Mouse (Mus musculus): Measurements from ENCODE around the gene Lrrc36. TPM values are rescaled to one million over a fixed set of nuclear protein-coding genes. Genes with fewer than 3 reads are reported as not detected.

Gene Lrrc36
- polyA plus RNA-seq, 1 experiment, result not detected

GRCm38 (mm10) chr8:105403467-105403866 lies 9.9 kb upstream of the Lrrc36 start:
- Histone ChIP-seq H3K27me3 (ENCODE audit: control insufficient read depth, insufficient read depth, low read length) (no peaks in the 10 kb centered on the region), H3K4me1 (ENCODE audit: control insufficient read depth, insufficient read depth, insufficient read length, low read length) (no peaks in the 10 kb centered on the region), H3K36me3 (ENCODE audit: control insufficient read depth, insufficient read depth, low read length) (no peaks in the 10 kb centered on the region), H3K4me3 (ENCODE audit: low read depth, low read length) (no peak overlapping the region), H3K27ac (ENCODE audit: insufficient read depth, low read depth, low read length) (no peak overlapping the region)
- no peak for TF ChIP-seq CTCF (IDR thresholded peaks at IDR 0.05; ENCODE audit: extremely low read depth, insufficient read length, insufficient replicate concordance, low read depth, low read length)
- TF ChIP-seq POLR2A (IDR thresholded peaks at IDR 0.05; ENCODE audit: low read depth, low read length), result no peak
- whole genome bisulfite sequencing, result 70% methylated on average over 8 of the region's 8 CpGs

DNA sequence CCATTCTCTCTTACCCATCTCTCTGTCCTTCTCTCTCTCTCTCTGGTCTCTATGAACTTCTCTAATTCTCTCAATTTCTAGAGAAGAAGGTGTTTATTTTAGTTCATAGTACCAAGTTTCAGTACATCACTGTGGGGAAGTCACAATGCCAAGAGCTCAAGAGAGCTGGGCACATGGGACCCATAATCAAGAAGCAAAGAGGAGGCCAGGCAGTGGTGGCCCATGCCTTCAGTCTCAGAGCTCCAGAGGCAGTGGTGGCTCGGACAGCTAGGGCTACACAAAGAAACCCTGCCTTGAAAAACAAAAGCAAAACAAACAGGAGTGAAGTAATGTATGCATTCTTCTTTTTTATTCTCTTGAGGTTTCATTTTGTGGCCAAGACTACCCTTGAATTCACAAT lies 8.9 kb upstream of the Lrrc36 start:
- no peaks in the 10 kb centered on the region for H3K4me1 ChIP-seq (ENCODE audit: control insufficient read depth, insufficient read depth, insufficient read length, low read length)
- TF ChIP-seq POLR2A (IDR thresholded peaks at IDR 0.05; ENCODE audit: low read depth, low read length) (no peak), CTCF (IDR thresholded peaks at IDR 0.05; ENCODE audit: extremely low read depth, insufficient read length, insufficient replicate concordance, low read depth, low read length) (no peak)
- WGBS, result 70% methylated on average over 1 of the region's 1 CpGs
- no peak overlapping the region for H3K4me3 ChIP-seq (ENCODE audit: low read depth, low read length)
- no peaks in the 10 kb centered on the region for H3K27me3 ChIP-seq (ENCODE audit: control insufficient read depth, insufficient read depth, low read length)
- no peaks in the 10 kb centered on the region for H3K36me3 ChIP-seq (ENCODE audit: control insufficient read depth, insufficient read depth, low read length)
- H3K27ac ChIP-seq (ENCODE audit: insufficient read depth, low read depth, low read length), result no peak overlapping the region

DNA sequence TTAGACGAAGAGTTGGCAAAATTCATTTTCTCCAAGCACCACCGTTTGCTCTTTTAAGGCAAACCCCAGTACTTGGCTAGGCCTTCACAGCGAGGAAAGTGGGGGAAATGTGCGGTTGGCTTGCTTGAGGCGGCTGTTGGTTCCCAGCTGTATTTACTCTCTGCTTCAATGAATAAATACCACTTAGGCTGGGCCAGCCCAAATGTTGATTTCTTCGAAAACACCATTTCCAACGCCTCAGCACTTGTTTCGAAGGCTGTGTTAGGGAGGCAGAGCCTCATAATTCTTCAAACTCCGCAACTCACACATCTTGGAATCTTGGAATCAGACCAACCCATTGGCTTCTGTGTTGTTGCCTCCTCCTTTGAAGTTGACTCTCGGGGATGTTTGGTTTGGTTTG lies 7.0 kb upstream of the Lrrc36 start:
- Histone ChIP-seq H3K4me1 (ENCODE audit: control insufficient read depth, insufficient read depth, insufficient read length, low read length) (no peaks in the 10 kb centered on the region), H3K36me3 (ENCODE audit: control insufficient read depth, insufficient read depth, low read length) (no peaks in the 10 kb centered on the region), H3K27me3 (ENCODE audit: control insufficient read depth, insufficient read depth, low read length) (no peaks in the 10 kb centered on the region), H3K27ac (ENCODE audit: insufficient read depth, low read depth, low read length) (no peak overlapping the region), H3K4me3 (ENCODE audit: low read depth, low read length) (no peak overlapping the region)
- WGBS, result 61% methylated on average over 10 of the region's 10 CpGs
- TF ChIP-seq CTCF (IDR thresholded peaks at IDR 0.05; ENCODE audit: extremely low read depth, insufficient read length, insufficient replicate concordance, low read depth, low read length), result no peak
- TF ChIP-seq POLR2A (IDR thresholded peaks at IDR 0.05; ENCODE audit: low read depth, low read length), result no peak

- H3K4me3 ChIP-seq (ENCODE audit: low read depth, low read length), result no peak overlapping the region
- H3K27me3 ChIP-seq (ENCODE audit: control insufficient read depth, insufficient read depth, low read length), result peaks cover 6% of the 10 kb centered on the region
- H3K36me3 ChIP-seq (ENCODE audit: control insufficient read depth, insufficient read depth, low read length), result no peaks in the 10 kb centered on the region
- H3K27ac ChIP-seq (ENCODE audit: insufficient read depth, low read depth, low read length), result no peak overlapping the region
- no peaks in the 10 kb centered on the region for H3K4me1 ChIP-seq (ENCODE audit: control insufficient read depth, insufficient read depth, insufficient read length, low read length)
- 63% methylated on average over 7 of the region's 7 CpGs for WGBS
- TF ChIP-seq CTCF (IDR thresholded peaks at IDR 0.05; ENCODE audit: extremely low read depth, insufficient read length, insufficient replicate concordance, low read depth, low read length) (no peak), POLR2A (IDR thresholded peaks at IDR 0.05; ENCODE audit: low read depth, low read length) (no peak)
Measured at GRCm38 (mm10) chr8:105408331-105408730, 5.0 kb upstream of the Lrrc36 start.

- 87% methylated on average over 6 of the region's 6 CpGs for whole genome bisulfite sequencing
- H3K4me1 ChIP-seq (ENCODE audit: control insufficient read depth, insufficient read depth, insufficient read length, low read length), result peaks cover 3% of the 10 kb centered on the region; the same call in 1 of the 2 replicates
Measured at GRCm38 (mm10) chr8:105409947-105410346, 3.4 kb upstream of the Lrrc36 start.

DNA sequence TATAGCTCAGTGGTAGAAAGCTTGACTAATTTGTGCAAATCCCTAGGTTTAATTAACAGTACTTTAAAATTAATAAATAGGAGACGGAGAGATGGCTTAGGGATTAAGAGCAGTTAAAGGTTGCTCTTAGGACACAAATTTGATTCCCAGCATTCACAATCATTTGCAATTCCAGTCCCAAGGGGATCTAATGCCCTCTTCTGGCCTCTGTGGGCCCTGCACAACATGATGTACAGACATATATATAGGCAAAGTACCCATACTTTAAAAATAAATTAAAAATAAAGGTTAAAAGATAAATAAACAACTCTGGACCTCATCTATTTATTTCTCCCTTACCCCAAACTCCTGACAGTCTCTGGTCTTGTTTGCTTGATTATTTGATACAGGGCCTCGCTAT lies 5.6 kb downstream of the Lrrc36 start:
- Histone ChIP-seq H3K36me3 (ENCODE audit: control insufficient read depth, insufficient read depth, low read length) (no peaks in the 10 kb centered on the region), H3K4me1 (ENCODE audit: control insufficient read depth, insufficient read depth, insufficient read length, low read length) (no peaks in the 10 kb centered on the region), H3K27me3 (ENCODE audit: control insufficient read depth, insufficient read depth, low read length) (peaks cover 7% of the 10 kb centered on the region), H3K27ac (ENCODE audit: insufficient read depth, low read depth, low read length) (no peak overlapping the region), H3K4me3 (ENCODE audit: low read depth, low read length) (no peak overlapping the region)
- 91% methylated on average over 2 of the region's 2 CpGs for WGBS
- TF ChIP-seq POLR2A (IDR thresholded peaks at IDR 0.05; ENCODE audit: low read depth, low read length), result no peak
- TF ChIP-seq CTCF (IDR thresholded peaks at IDR 0.05; ENCODE audit: extremely low read depth, insufficient read length, insufficient replicate concordance, low read depth, low read length), result no peak

More at GRCm38 (mm10) chr8:105409947-105410346, 3.4 kb upstream of the Lrrc36 start:
- Histone ChIP-seq H3K36me3 (ENCODE audit: control insufficient read depth, insufficient read depth, low read length) (no peaks in the 10 kb centered on the region), H3K27me3 (ENCODE audit: control insufficient read depth, insufficient read depth, low read length) (peaks cover 16% of the 10 kb centered on the region), H3K27ac (ENCODE audit: insufficient read depth, low read depth, low read length) (no peak overlapping the region), H3K4me3 (ENCODE audit: low read depth, low read length) (no peak overlapping the region)
- TF ChIP-seq POLR2A (IDR thresholded peaks at IDR 0.05; ENCODE audit: low read depth, low read length) (no peak), CTCF (IDR thresholded peaks at IDR 0.05; ENCODE audit: extremely low read depth, insufficient read length, insufficient replicate concordance, low read depth, low read length) (no peak)

GRCm38 (mm10) chr8:105419800-105420199 lies 6.4 kb downstream of the Lrrc36 start:
- Histone ChIP-seq H3K4me1 (ENCODE audit: control insufficient read depth, insufficient read depth, insufficient read length, low read length) (no peaks in the 10 kb centered on the region), H3K36me3 (ENCODE audit: control insufficient read depth, insufficient read depth, low read length) (no peaks in the 10 kb centered on the region), H3K4me3 (ENCODE audit: low read depth, low read length) (no peak overlapping the region), H3K27me3 (ENCODE audit: control insufficient read depth, insufficient read depth, low read length) (peaks cover under 1% of the 10 kb centered on the region; the same call in 1 of the 2 replicates), H3K27ac (ENCODE audit: insufficient read depth, low read depth, low read length) (no peak overlapping the region)
- 84% methylated on average over 4 of the region's 4 CpGs for WGBS
- no peak for TF ChIP-seq POLR2A (IDR thresholded peaks at IDR 0.05; ENCODE audit: low read depth, low read length)
- TF ChIP-seq CTCF (IDR thresholded peaks at IDR 0.05; ENCODE audit: extremely low read depth, insufficient read length, insufficient replicate concordance, low read depth, low read length), result no peak
